19 mouse cellular contexts compared by ENCODE assay signal in the genomic region with DNA sequence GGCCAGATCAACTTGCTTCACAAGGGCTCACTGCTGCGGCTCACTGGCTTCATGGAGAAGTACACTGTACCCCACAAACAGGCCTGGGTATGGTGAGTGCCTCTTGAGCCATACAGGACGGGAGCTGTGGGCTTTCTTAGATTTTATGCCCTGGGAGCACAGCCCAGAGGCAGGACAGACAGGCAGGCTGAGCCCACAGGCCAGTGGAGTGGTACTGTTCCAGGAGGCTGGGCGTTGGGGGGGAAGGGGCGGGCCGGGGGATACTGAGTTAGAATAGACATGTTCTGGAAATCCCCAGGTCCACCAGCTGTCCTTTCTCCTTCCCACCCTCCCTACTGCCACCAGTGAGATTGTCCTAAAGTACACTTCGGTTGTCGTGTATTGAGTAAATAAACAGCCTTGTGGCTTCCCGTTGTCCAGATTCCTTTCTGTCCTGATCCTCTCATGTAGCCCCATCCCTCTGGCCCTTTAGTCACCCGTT.
DNase-seq lines count a peak whose midpoint lies in the region; ATAC-seq and TF ChIP-seq lines count a peak whose summit lies in the region.
"Had no signal": no experiment of that assay in that cellular context is flagged by ENCODE, and none has a peak within 500 bp of the region (broad histone marks: within the 10 kb centered on the region; RNA-seq: fewer than 3 reads in every experiment).

No protein-coding gene starts in this region.

- no peaks in the 10 kb centered on the region for H3K4me1 ChIP-seq in lung, embryonic 14.5 days (ENCODE audit: insufficient read depth)
- no peaks in the 10 kb centered on the region for H3K4me1 ChIP-seq in forebrain, embryonic 13.5 days
- H3K4me1 ChIP-seq: embryonic facial prominence, embryonic 13.5 days; forebrain, embryonic 12.5 days; heart, embryonic 10.5 days had no signal

- H3K9me3 ChIP-seq in lung, embryonic 14.5 days (ENCODE audit: low read depth, low read length): no peaks in the 10 kb centered on the region
- no peaks in the 10 kb centered on the region for H3K9me3 ChIP-seq in forebrain, embryonic 13.5 days (replicated peaks)
- H3K9me3 ChIP-seq: embryonic facial prominence, embryonic 13.5 days; forebrain, embryonic 12.5 days; heart, embryonic 10.5 days had no signal

- no peak overlapping the region for H3K4me3 ChIP-seq in lung, embryonic 14.5 days (ENCODE audit: low read depth, low read length)
- no peak overlapping the region for H3K4me3 ChIP-seq in forebrain, embryonic 13.5 days
- H3K4me3 ChIP-seq: embryonic facial prominence, embryonic 13.5 days; forebrain, embryonic 12.5 days; gastrocnemius, adult 2 months; heart, embryonic 10.5 days had no signal

- no peak overlapping the region for H3K4me2 ChIP-seq in lung, embryonic 14.5 days
- no peak overlapping the region for H3K4me2 ChIP-seq in forebrain, embryonic 13.5 days
- H3K4me2 ChIP-seq: embryonic facial prominence, embryonic 13.5 days; forebrain, embryonic 12.5 days; hindbrain, embryonic 14.5 days had no signal

- H3K27ac ChIP-seq in lung, embryonic 14.5 days (ENCODE audit: low read depth): no peak overlapping the region
- H3K27ac ChIP-seq in forebrain, embryonic 13.5 days: no peak overlapping the region
- H3K27ac ChIP-seq: embryonic facial prominence, embryonic 13.5 days; forebrain, embryonic 12.5 days; gastrocnemius, adult 2 months; heart, embryonic 10.5 days; hindbrain, embryonic 14.5 days had no signal

- H3K27me3 ChIP-seq in lung, embryonic 14.5 days (ENCODE audit: insufficient read depth, low read length): no peaks in the 10 kb centered on the region
- H3K27me3 ChIP-seq in forebrain, embryonic 13.5 days: no peaks in the 10 kb centered on the region; the same call in 1 of the 2 replicates

- TF ChIP-seq CTCF in lung, embryonic 14.5 days (IDR thresholded peaks at IDR 0.05; ENCODE audit: low read depth): no peak

- ATAC-seq in granulocyte monocyte progenitor cell, adult 5-6 weeks (replicated peaks; ENCODE audit: poor library complexity, severe bottlenecking): peak; percentile 50
- ATAC-seq in lung, embryonic 14.5 days (ENCODE audit: insufficient read depth): peak; percentile 92
- peak; percentile 35; the same call in 1 of the 2 replicates for ATAC-seq in megakaryocyte, adult 5-6 weeks (ENCODE audit: poor library complexity, severe bottlenecking)
- ATAC-seq in forebrain, embryonic 13.5 days: no peak
- ATAC-seq: forebrain, postnatal 0 days had no signal

- no peak overlapping the region for H3K9ac ChIP-seq in lung, embryonic 14.5 days
- no peak overlapping the region for H3K9ac ChIP-seq in forebrain, embryonic 13.5 days
- H3K9ac ChIP-seq: embryonic facial prominence, embryonic 13.5 days; forebrain, embryonic 12.5 days; forebrain, postnatal 0 days; hindbrain, embryonic 14.5 days had no signal

- peak; percentile 72 for DNase-seq in lung, embryonic 14.5 days
- DNase-seq in lung, postnatal 10 days: peak; percentile 70
- DNase-seq in cerebellum, adult 9-10 months: no peak
- DNase-seq: adrenal gland, postnatal 14 days; cerebellum, adult 11-12 months; cerebellum, adult 9-11 months; cerebellum, postnatal 36 days; forebrain, postnatal 0 days; gastrocnemius, adult 2 months; gastrocnemius, postnatal 25 days; heart, adult 18-20 months; heart, postnatal 10 days had no signal

- H3K36me3 ChIP-seq in lung, embryonic 14.5 days (ENCODE audit: insufficient read depth): no peaks in the 10 kb centered on the region; the same call in 1 of the 2 replicates
- H3K36me3 ChIP-seq in forebrain, embryonic 13.5 days (ENCODE audit: poor library complexity, severe bottlenecking): no peaks in the 10 kb centered on the region
- H3K36me3 ChIP-seq: embryonic facial prominence, embryonic 13.5 days; forebrain, embryonic 12.5 days had no signal

- WGBS in lung, embryonic 14.5 days: 43% methylated on average over 9 of the region's 9 CpGs
- 68% methylated on average over 8 of the region's 9 CpGs for WGBS in forebrain, embryonic 13.5 days
